Mouse (Mus musculus) lung, adult 18-20 months (tissue): Measurements from ENCODE around the gene Tmem229b.
"Not testable (repeated sequence)": the region's sequence is repeated elsewhere in the genome, so short reads cannot be mapped to it uniquely, and the experiment has no call there.

Experiments used
- DNase-seq, 2 experiments: peaks; one replicate each; pipeline ENCODE4 v3.0.0; 2022; ENCODE audit warnings: mixed read lengths in 2 of 2

Tmem229b gene

GRCm38 (mm10) chr12:78947161-78947560 lies 60.3 kb downstream of the Tmem229b start:
- DNase-seq, result no peak

- no peak for DNase-seq
Observed at GRCm38 (mm10) chr12:78942931-78943330, 64.5 kb downstream of the Tmem229b start.

GRCm38 (mm10) chr12:78940081-78940480 lies 67.3 kb downstream of the Tmem229b start:
- no peak for DNase-seq

- DNase-seq, result no peak
Observed at GRCm38 (mm10) chr12:78939393-78940037, 67.9 kb downstream of the Tmem229b start.

- DNase-seq, result no peak
Observed at GRCm38 (mm10) chr12:78936494-78936893, 70.9 kb downstream of the Tmem229b start.

GRCm38 (mm10) chr12:78929900-78930299 lies 77.5 kb downstream of the Tmem229b start:
- no peak for DNase-seq

GRCm38 (mm10) chr12:78927287-78927686 lies 80.1 kb downstream of the Tmem229b start:
- no peak for DNase-seq

GRCm38 (mm10) chr12:78923539-78924189 lies 83.8 kb downstream of the Tmem229b start:
- DNase-seq, result no peak

- DNase-seq, result not testable (repeated sequence)
Observed at GRCm38 (mm10) chr12:78922977-78923376, 84.5 kb downstream of the Tmem229b start.

- no peak for DNase-seq
Observed at GRCm38 (mm10) chr12:78922058-78922457, 85.4 kb downstream of the Tmem229b start.

- no peak for DNase-seq
Observed at GRCm38 (mm10) chr12:78921421-78921820, 86.0 kb downstream of the Tmem229b start.

GRCm38 (mm10) chr12:78919079-78919712 lies 88.2 kb downstream of the Tmem229b start:
- DNase-seq, result peak; percentile 58 to 74

GRCm38 (mm10) chr12:78918227-78919078 lies 89.0 kb downstream of the Tmem229b start:
- peak; percentile 81 to 89 for DNase-seq

GRCm38 (mm10) chr12:78916278-78916677 lies 91.1 kb downstream of the Tmem229b start:
- DNase-seq, result no peak

- no peak for DNase-seq
Observed at GRCm38 (mm10) chr12:78915561-78915960, 91.9 kb downstream of the Tmem229b start.

GRCm38 (mm10) chr12:78914458-78914857 lies 93.0 kb downstream of the Tmem229b start:
- DNase-seq, result no peak
